ENCODE assay signal across 20 mouse cellular contexts in the genomic region with DNA sequence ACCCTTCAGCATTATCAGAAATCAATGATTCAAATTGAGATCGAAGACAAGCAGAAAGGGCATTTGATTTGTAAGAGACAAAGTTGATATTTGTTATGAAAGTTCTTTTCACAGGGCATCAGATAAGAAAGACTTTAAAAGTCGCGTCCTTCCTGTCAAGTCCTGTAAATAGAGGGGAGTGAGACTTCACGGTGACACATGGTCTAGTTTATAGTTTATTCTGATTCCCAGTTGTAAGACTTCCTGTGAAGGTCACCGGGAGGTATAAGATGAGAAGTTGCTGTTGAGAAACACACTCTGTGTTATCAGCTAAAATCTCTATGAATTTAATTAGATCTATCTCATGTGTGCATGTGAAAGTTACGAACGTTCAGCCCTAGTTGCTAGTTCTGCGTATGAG.
"Had no signal": no experiment of that assay in that cellular context is flagged by ENCODE, and none has a peak within 500 bp of the region (broad histone marks: within the 10 kb centered on the region; RNA-seq: fewer than 3 reads in every experiment).

No protein-coding gene starts in this region.

- H3K27me3 ChIP-seq: lung, embryonic 15.5 days; megakaryocyte, embryonic 14.5 days; midbrain, embryonic 13.5 days; neural tube, embryonic 13.5 days; neural tube, embryonic 15.5 days had no signal

- H3K27ac ChIP-seq: lung, embryonic 15.5 days; macrophage; midbrain, embryonic 13.5 days; neural tube, embryonic 13.5 days; neural tube, embryonic 15.5 days had no signal

- DNase-seq: liver, postnatal 0 days; lung, adult 2 months; lung, postnatal 14 days; lung, postnatal 36 days; right cerebral cortex, postnatal 25 days; right cerebral cortex, postnatal 4 days; spleen, adult 18-20 months; thymus, adult 18-20 months; thymus, postnatal 14 days; thymus, postnatal 36 days had no signal

- H3K36me3 ChIP-seq: lung, embryonic 15.5 days; midbrain, embryonic 13.5 days; neural tube, embryonic 13.5 days; neural tube, embryonic 15.5 days had no signal

- H3K9ac ChIP-seq: liver, postnatal 0 days; lung, embryonic 15.5 days; midbrain, embryonic 13.5 days; neural tube, embryonic 13.5 days; neural tube, embryonic 15.5 days had no signal

- H3K4me1 ChIP-seq: lung, embryonic 15.5 days; megakaryocyte, embryonic 14.5 days; midbrain, embryonic 13.5 days; neural tube, embryonic 13.5 days; neural tube, embryonic 15.5 days had no signal

- H3K4me2 ChIP-seq: lung, embryonic 15.5 days; midbrain, embryonic 11.5 days; midbrain, embryonic 13.5 days; neural tube, embryonic 13.5 days; neural tube, embryonic 15.5 days had no signal

- H3K9me3 ChIP-seq: lung, embryonic 15.5 days; midbrain, embryonic 13.5 days; neural tube, embryonic 13.5 days; neural tube, embryonic 15.5 days had no signal

- H3K4me3 ChIP-seq: lung, embryonic 15.5 days; megakaryocyte, embryonic 14.5 days; midbrain, embryonic 13.5 days; myocyte; neural tube, embryonic 13.5 days; neural tube, embryonic 15.5 days had no signal

- ATAC-seq: liver, postnatal 0 days; lung, postnatal 0 days; midbrain, embryonic 13.5 days; midbrain, embryonic 16.5 days had no signal
